Mouse (Mus musculus) right cerebral cortex, postnatal 36 days (tissue): ENCODE data around the gene Fbxo17.

ENCODE experiments used
- DNase-seq, 2 experiments: peaks; one replicate each; pipeline ENCODE4 v3.0.0; 2022; ENCODE audit warnings: low spot score in 2 of 2, mixed read lengths in 1 of 2

Fbxo17 gene

DNA sequence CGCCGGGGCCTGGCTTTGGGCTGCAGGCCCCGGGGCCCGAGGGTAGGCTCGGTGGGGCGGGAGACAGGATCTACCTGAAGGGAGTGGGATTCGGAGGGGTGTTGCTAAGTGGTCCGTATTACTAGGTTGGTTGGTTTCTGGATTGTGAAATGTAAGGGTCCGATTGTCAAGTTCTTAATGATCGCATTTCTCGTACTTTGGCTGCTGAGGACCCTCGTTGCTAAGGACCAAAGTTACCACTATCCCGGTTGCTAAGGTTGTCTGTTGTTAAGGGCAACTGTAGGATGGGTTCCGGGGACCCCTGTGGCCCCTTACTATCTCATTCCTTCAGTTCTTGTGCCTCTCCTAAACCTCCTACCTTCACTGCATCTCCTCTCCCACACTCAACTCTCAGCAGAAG lies 50.3 kb downstream of the Fbxo17 start:
- DNase-seq: no peak

DNA sequence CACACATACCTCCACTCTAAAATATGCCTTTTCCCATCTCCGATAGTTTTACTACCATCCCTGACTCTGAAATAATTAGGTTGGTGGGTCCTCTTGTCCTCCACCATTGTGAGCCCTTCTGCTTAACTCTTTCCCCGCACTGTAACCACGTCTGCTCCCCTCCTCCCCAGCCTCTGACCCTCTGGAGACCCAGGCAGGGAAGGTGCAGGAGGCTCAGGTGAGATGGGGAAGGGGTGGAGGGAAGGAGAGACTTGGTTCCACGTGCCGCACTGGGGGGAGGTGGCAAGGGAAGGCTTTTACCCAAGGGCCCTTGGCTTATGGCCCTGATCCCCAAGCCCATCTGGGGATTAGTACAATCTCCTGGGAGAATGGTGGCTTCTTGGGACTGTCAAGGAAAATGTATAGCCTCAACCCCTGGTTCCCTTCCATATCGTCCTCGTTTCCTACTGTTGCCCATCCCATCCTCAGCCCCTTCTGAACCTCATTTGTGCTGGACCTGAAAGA lies 50.9 kb downstream of the Fbxo17 start, which contains the start of gene Nfkbib:
TSS of gene Nfkbib (minus strand) at position 51 of the 504 bp plus-strand sequence.
- no peak for DNase-seq

DNA sequence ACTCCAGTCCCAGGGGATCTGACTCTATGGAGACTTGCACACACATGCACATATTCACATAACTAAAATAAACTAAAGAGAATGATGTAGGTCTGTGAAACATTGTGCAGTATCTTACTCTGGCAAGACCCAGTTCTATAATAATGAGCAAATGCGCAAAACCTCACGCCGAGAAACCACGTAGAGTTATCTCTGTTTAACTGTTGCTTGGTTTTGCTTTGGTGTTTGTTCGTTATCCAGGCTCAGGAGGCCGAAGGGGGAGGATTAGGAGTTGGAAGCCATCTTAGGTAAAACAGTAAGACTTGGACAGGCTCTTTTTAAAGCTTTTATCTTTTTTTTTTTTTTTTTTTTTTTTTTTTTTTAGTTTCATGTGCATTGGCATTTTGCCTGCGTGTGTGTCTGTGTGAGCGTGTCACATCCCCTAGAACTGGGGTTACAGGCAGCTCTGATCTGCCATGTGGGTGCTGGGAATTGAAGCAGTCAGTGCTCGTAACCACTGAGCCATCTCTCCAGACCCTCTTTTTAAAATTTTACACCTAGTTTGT lies 52.9 kb downstream of the Fbxo17 start:
- no peak for DNase-seq

DNA sequence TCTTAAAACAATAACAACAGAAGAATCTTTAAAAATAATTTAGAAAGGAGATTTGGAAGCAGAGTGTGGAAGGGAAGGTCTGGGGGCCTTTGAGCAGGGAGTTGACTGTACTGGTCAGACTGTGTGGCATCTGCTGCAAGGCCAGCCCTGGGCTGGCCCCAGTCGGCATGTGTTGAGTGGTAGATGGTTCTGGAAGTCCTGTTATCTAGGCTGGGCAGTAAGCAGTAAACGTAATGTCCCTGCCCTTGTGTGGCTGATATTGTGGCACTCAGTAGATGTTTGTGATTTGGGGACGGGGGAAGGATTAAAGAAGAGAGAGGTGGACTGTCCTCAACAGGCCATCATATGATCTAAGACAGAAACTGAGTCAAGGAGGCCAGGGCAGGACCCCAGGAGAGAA lies 53.7 kb downstream of the Fbxo17 start:
- DNase-seq: no peak

DNA sequence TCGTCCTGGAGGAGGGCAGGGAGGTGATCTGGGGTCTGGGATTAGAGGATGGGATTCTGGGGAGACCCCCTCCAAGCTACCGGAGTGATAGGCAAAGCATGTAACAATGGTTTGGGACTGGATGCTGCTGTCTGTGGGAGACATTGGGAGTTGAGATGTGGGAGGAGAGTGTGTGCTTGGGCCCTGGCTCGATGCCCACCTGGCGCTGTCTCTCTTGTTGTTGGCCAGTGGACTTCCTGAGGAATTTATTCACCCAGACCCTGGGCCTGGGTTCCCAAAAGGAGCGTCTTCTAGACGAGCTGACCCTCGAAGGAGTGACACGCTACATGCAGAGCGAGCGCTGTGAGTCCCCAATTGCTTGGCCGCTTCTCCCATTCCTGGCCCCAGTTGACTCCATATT lies 55.3 kb downstream of the Fbxo17 start:
- DNase-seq: no peak

DNA sequence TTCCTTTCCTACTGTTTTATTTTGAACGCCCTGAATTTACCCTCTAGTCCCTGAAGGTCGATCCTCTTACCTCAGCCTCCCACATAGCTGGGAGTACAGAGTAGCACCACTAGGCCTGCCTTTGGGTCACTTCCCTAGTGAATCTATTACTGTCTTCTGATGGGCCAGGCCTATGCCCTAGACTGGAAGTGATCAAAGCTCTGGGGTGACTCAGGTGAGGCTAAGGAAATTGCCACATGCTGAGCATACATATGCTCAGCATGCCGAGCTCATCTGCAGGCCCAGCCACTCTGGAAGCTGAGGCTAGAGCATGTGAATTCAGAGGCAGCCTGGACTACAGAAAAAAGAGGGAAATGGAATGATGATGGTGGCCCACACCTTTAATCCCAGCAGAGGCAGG lies 56.6 kb downstream of the Fbxo17 start:
- DNase-seq: no peak

DNA sequence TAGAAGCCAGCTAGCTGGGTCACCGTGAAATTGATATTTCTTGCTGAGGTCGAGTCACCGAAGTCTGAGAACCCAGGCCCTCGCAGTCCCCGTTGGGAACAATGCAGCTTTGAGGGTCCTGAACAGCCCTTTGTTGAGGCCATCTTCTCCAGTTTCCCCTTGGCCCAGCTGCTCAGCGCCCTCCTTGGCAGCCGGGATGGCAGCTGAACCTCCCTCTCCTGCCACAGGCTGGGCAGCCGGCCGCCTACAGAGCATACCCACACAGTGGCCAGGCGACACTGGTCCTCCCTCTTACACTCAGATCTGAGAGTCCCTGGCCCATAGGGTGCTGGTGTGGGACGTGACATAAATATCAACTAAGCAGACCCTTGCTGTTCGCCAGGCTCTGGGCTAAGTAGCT lies 57.6 kb downstream of the Fbxo17 start:
- DNase-seq: no peak

DNA sequence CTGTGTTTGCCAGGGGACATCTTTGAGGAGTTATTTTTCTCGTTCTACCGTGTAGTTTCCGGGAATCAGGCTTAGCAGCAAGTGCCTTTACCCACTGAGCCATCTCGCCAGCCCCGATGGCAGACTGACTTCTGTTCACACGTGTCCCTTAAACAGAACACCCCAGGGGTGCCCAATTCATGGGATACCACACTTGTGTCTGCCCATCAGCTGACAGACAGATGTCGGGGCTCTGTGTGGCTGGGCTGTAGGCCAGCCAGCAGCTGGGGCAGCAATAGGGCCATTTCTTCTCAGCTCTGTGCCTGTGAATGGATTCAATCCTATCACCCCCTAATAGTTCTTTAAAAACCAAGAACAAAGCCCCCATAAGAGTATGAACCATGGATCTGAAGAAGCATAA lies 58.5 kb downstream of the Fbxo17 start:
- no peak for DNase-seq

DNA sequence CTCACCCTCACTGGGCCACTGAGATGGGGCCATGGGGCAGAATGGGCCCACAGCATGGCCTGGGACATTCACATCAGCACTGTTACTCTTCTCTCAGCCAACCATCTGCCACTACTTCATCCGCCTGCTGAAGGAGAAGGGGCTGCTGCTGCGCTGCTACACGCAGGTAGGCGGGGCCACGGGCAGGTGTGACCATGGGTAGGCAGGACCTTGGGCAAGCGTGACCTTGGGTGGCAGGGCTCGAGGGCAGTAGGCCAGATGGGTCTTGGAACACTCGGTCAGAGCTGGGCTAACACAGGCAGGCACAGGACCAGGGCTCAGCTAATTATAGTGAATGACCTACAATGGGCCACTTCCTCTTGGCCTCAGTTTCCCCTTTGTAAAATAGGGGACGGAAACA lies 62.2 kb downstream of the Fbxo17 start:
- no peak for DNase-seq

DNA sequence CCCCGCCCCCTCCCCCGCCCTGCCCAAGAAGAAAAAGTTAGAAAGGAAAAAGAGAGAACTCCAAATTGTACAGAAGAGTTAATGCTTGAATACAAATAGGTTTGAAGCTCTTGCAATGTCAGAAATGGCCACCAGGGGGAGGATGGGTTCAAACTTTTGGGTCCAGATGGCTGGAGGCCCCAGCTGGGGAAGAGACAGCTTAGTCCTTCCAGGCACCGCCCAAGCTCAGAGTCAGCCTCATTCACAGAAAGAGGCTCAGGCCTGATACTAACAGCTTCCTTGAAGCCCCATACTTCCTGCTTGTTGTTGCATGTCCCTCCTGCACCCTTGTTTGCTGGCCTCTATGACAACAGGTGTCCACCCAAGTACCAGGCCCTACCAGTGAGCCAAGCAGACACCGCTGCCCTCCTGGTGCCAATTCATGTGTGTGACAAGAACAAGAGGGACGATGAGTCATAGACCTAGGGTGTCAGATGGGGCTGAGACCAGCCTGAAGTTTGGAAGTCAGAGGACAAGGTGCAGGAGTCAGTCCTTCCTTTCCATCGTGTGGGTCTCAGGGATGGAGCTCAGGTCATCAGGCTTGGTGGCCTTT lies 63.6 kb downstream of the Fbxo17 start:
- DNase-seq: peak; percentile 75 to 76

DNA sequence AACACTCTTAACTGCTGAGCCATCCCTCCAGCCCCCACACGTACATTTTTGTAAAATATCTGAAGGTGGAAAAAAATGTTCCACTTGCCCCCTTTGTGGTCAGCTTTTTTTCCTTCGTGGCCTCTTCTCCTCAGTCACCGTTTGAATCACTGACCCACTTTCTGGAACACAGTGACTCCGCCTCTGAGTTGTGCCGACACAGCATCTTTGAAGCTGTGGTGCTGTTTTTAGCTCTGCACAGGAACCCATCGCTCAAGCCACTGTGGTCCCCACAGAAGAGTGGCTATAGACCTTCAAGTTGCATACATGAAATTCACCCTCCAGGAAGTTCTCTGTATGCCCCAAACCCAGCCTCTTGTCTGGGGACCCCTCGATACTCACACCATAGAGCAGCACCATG lies 64.3 kb downstream of the Fbxo17 start:
- DNase-seq: no peak

DNA sequence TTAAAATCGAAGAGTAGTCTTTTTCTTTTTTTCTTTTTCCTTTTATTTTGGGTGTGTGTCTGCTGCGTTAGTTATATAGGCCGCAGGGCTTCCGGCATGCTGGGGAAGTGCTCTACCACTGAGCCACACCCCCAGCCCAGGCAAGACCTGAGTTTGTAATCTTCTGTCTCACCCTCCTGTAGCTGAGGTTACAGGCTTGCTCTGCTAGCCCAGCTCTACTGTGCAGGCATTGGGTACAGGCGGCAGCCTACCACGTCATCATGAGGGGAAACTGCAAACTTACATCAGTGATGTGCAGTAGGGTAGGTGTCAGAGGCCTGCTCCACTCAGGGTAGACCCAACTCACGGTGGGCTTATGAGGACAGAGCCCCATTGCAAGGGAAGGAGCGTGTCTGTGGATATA lies 64.7 kb downstream of the Fbxo17 start:
- no peak for DNase-seq

DNA sequence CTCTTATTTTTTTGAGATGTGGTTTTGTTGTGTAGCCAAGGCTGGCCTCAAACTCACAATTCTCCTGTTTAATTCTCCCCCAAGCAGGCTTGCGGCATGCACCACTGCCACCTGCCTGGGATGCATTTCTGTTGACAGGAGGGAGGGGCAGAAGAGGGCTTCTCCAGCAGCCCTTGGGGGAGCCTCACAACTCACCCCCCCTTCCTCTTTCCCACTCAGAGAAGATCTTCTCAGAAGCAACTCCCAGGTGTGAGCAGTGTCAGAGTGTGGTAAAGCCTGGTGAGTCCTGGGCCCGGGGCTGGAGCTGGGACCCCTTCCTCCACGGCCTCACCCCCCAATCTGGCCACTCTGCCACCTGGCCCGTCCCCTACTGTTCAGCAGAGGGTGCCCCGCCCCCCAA lies 68.6 kb downstream of the Fbxo17 start:
- DNase-seq: no peak
